Mouse (Mus musculus) CH12.LX (cell line): ENCODE results near the gene Etl4. TPM values are rescaled to one million over a fixed set of nuclear protein-coding genes. Genes with fewer than 3 reads are reported as not detected.

ENCODE experiments used
- DNase-seq: peaks from one replicate; pipeline ENCODE4 v3.0.0-alpha.2; 2013; ENCODE audit errors: extremely low read depth
- H3K27ac ChIP-seq: 2 replicates; pipeline ENCODE4 v1.5.1; 2012; ENCODE audit warnings: low read depth, mild to moderate bottlenecking, control low read depth, moderate library complexity; ENCODE audit not compliant: insufficient read depth
- H3K27me3 ChIP-seq: replicated peaks from 2 replicates; pipeline ENCODE3; 2012; ENCODE audit warnings: inconsistent platforms
- H3K36me3 ChIP-seq, 2 experiments: replicated peaks in 1 of 2; 2 replicates each; pipeline versions ENCODE3 to v1.6.1; 2012; ENCODE audit warnings: inconsistent platforms in 1 of 2, low read length in 1 of 2, mild to moderate bottlenecking in 1 of 2, mixed read lengths in 1 of 2, moderate library complexity in 1 of 2; ENCODE audit not compliant: control insufficient read depth in 1 of 2, insufficient read depth in 1 of 2
- H3K4me1 ChIP-seq, 2 experiments: 2 replicates each; pipeline ENCODE4 v1.6.1; 2012; ENCODE audit warnings: inconsistent platforms in 1 of 2, moderate library complexity in 1 of 2; ENCODE audit not compliant: insufficient read depth in 2 of 2, control insufficient read depth in 1 of 2
- H3K4me2 ChIP-seq: 2 replicates; pipeline ENCODE4 v1.6.1; 2012; ENCODE audit warnings: low read depth, mild to moderate bottlenecking, control low read depth; ENCODE audit not compliant: poor library complexity, insufficient read depth, severe bottlenecking
- H3K4me3 ChIP-seq, 3 experiments: fragments of 150-350 bp in 1 of 3; sonication (generic) in 1 of 3; replicated peaks in 1 of 3; 2 replicates each; pipeline versions ENCODE3 to v1.5.1; 2011 to 2012; ENCODE audit warnings: low read depth in 2 of 3, low read length in 2 of 3, mild to moderate bottlenecking in 2 of 3, moderate library complexity in 2 of 3, control low read depth in 1 of 3, improper control_type of control experiment in 1 of 3, inconsistent platforms in 1 of 3, mixed read lengths in 1 of 3; ENCODE audit not compliant: poor library complexity in 1 of 3
- H3K79me2 ChIP-seq: replicated peaks from 2 replicates; pipeline ENCODE4 v1.6.1; 2012; ENCODE audit warnings: mild to moderate bottlenecking, moderate library complexity; ENCODE audit not compliant: control insufficient read depth, poor library complexity, insufficient read depth, severe bottlenecking; ENCODE audit errors: extremely low read depth
- H3K9ac ChIP-seq: 2 replicates; pipeline ENCODE4 v1.6.1; 2012; ENCODE audit warnings: low read depth, mild to moderate bottlenecking, control low read depth, moderate library complexity; ENCODE audit not compliant: insufficient read depth
- H3K9me3 ChIP-seq: replicated peaks from 2 replicates; pipeline ENCODE3; 2012; ENCODE audit warnings: low read length, inconsistent platforms, mixed read lengths
- CHD2 ChIP-seq: IDR thresholded peaks from 2 replicates; pipeline ENCODE4 v1.6.1; 2011; ENCODE audit warnings: low read length, improper control_type of control experiment
- E2F4 ChIP-seq: IDR thresholded peaks from 2 replicates; pipeline ENCODE4 v1.6.1; 2011; ENCODE audit warnings: low read depth, low read length, improper control_type of control experiment; ENCODE audit not compliant: insufficient replicate concordance
- EP300 ChIP-seq: IDR thresholded peaks from 2 replicates; pipeline ENCODE4 v1.6.1; 2011; ENCODE audit warnings: low read length, improper control_type of control experiment
- HCFC1 ChIP-seq: IDR thresholded peaks from 2 replicates; pipeline ENCODE4 v1.6.1; 2012; ENCODE audit warnings: low read depth, mild to moderate bottlenecking, inconsistent platforms, low read length, improper control_type of control experiment
- JUN ChIP-seq: IDR thresholded peaks from 2 replicates; pipeline ENCODE4 v1.6.1; 2011; ENCODE audit warnings: low read depth, mild to moderate bottlenecking, low read length, improper control_type of control experiment, moderate library complexity; ENCODE audit not compliant: insufficient read depth
- JUND ChIP-seq: conservative IDR thresholded peaks from 2 replicates; pipeline ENCODE4 v1.6.1; 2011; ENCODE audit warnings: low read depth, low read length, improper control_type of control experiment
- KAT2A ChIP-seq: IDR thresholded peaks from 2 replicates; pipeline ENCODE4 v1.6.1; 2012; ENCODE audit warnings: low read length, improper control_type of control experiment, inconsistent platforms; ENCODE audit not compliant: insufficient replicate concordance
- MAFK ChIP-seq: IDR thresholded peaks from 2 replicates; pipeline ENCODE4 v1.6.1; 2011; ENCODE audit warnings: low read length, improper control_type of control experiment; ENCODE audit not compliant: insufficient replicate concordance
- MXI1 ChIP-seq: IDR thresholded peaks from 2 replicates; pipeline ENCODE4 v1.6.1; 2011; ENCODE audit warnings: mild to moderate bottlenecking, low read depth, low read length, improper control_type of control experiment
- MYC ChIP-seq: IDR thresholded peaks from 2 replicates; pipeline ENCODE4 v1.6.1; 2011; ENCODE audit warnings: low read depth, mild to moderate bottlenecking, improper control_type of control experiment, low read length
- NELFE ChIP-seq: IDR thresholded peaks from 2 replicates; pipeline ENCODE4 v1.6.1; 2011; ENCODE audit warnings: low read depth, low read length, improper control_type of control experiment
- RCOR1 ChIP-seq: conservative IDR thresholded peaks from 2 replicates; pipeline ENCODE4 v1.6.1; 2012; ENCODE audit warnings: low read depth, mild to moderate bottlenecking, inconsistent platforms, low read length, improper control_type of control experiment
- SIN3A ChIP-seq: IDR thresholded peaks from 2 replicates; pipeline ENCODE4 v1.6.1; 2012; ENCODE audit warnings: low read length, improper control_type of control experiment, inconsistent platforms
- TBP ChIP-seq: conservative IDR thresholded peaks from 2 replicates; pipeline ENCODE4 v1.6.1; 2011; ENCODE audit warnings: low read depth, low read length, improper control_type of control experiment
- ZC3H11A ChIP-seq: IDR thresholded peaks from 2 replicates; pipeline ENCODE4 v1.6.1; 2012; ENCODE audit warnings: low read depth, mild to moderate bottlenecking, inconsistent platforms, low read length, improper control_type of control experiment
- ZKSCAN1 ChIP-seq: IDR thresholded peaks from 2 replicates; pipeline ENCODE4 v1.6.1; 2012; ENCODE audit warnings: low read depth, inconsistent platforms, low read length, improper control_type of control experiment, borderline replicate concordance
- ZMIZ1 ChIP-seq: IDR thresholded peaks from 2 replicates; pipeline ENCODE4 v1.6.1; 2012; ENCODE audit warnings: low read depth, mild to moderate bottlenecking, inconsistent platforms, low read length, improper control_type of control experiment
- dilution Hi-C: fragments of 300-500 bp; cut with MboI; formaldehyde crosslinking; loops from 2 replicates; pipeline ENCODE4 v1.14.3; 2020; ENCODE audit warnings: low sequenced_read_pairs; ENCODE audit not compliant: extremely low pct_unique_long_range_greater_than_20kb, extremely low pct_ligation_motif_present
- in situ Hi-C: fragments of 300-500 bp; cut with MboI; formaldehyde crosslinking; loops from 3 replicates; pipeline ENCODE4 v1.14.3; 2019; ENCODE audit warnings: low sequenced_read_pairs, low pct_ligation_motif_present, low pct_unique_long_range_greater_than_20kb, mixed read lengths
- polyA plus RNA-seq: library from polyadenylated mRNA; unstranded; fragments of >175 nt; gene quantifications from 2 replicates; pipeline ENCODE4 v1.2.1, GENCODE M21; 2012; ENCODE audit warnings: low read depth; ENCODE audit not compliant: insufficient read length
- total RNA-seq, 2 experiments: library from RNA; depleted of rRNA; stranded (reverse); fragments of 300-350 nt in 1 of 2; fragments of >200 nt in 1 of 2; gene quantifications; 2 replicates each; pipeline ENCODE4 v1.2.3; 2012 to 2014

Etl4 gene
- total and polyA plus RNA-seq, 3 experiments = 7.2 to 18.6 (median 11.7) TPM

GRCm38 (mm10) chr2:20396978-20397377 is 487.4 kb downstream of the Etl4 start:
- Histone ChIP-seq H3K9ac (no peak overlapping the region), H3K27me3 (no peaks in the 10 kb centered on the region), H3K79me2 (no peaks in the 10 kb centered on the region), H3K27ac (no peak overlapping the region), H3K36me3 (no peaks in the 10 kb centered on the region), H3K4me2 (no peak overlapping the region), H3K9me3 (no peaks in the 10 kb centered on the region), H3K4me3 (no peak overlapping the region), H3K4me1 (no peaks in the 10 kb centered on the region)
- dilution Hi-C loops = no loop called here
- no peak for DNase-seq
- no peak for TF ChIP-seq KAT2A
- TF ChIP-seq E2F4 = no peak
- no peak for TF ChIP-seq JUND
- no peak for TF ChIP-seq MXI1
- TF ChIP-seq ZKSCAN1 = no peak
- no peak for TF ChIP-seq ZMIZ1
- TF ChIP-seq EP300 = no peak
- TF ChIP-seq JUN = no peak
- no peak for TF ChIP-seq CHD2
- no peak for TF ChIP-seq TBP
- no peak for TF ChIP-seq NELFE
- no peak for TF ChIP-seq HCFC1
- TF ChIP-seq MAFK = no peak
- in situ Hi-C loops = no loop called here

GRCm38 (mm10) chr2:20400556-20400955 is 491.0 kb downstream of the Etl4 start:
- DNase-seq = no peak
- in situ Hi-C loops (no loop called here), dilution Hi-C loops (no loop called here)
- Histone ChIP-seq H3K4me3 (no peak overlapping the region), H3K27ac (no peak overlapping the region), H3K9me3 (no peaks in the 10 kb centered on the region), H3K27me3 (no peaks in the 10 kb centered on the region), H3K9ac (no peak overlapping the region), H3K4me1 (peaks cover 0 to 3% of the 10 kb centered on the region in 2 experiments; a peak in 1 of 4 replicates), H3K79me2 (no peaks in the 10 kb centered on the region), H3K4me2 (no peak overlapping the region), H3K36me3 (no peaks in the 10 kb centered on the region)
- no peak for TF ChIP-seq SIN3A
- TF ChIP-seq RCOR1 = no peak
- TF ChIP-seq ZC3H11A = no peak
- TF ChIP-seq MYC = no peak
